Mouse (Mus musculus): ENCODE data around the gene Slc41a1.

DNA sequence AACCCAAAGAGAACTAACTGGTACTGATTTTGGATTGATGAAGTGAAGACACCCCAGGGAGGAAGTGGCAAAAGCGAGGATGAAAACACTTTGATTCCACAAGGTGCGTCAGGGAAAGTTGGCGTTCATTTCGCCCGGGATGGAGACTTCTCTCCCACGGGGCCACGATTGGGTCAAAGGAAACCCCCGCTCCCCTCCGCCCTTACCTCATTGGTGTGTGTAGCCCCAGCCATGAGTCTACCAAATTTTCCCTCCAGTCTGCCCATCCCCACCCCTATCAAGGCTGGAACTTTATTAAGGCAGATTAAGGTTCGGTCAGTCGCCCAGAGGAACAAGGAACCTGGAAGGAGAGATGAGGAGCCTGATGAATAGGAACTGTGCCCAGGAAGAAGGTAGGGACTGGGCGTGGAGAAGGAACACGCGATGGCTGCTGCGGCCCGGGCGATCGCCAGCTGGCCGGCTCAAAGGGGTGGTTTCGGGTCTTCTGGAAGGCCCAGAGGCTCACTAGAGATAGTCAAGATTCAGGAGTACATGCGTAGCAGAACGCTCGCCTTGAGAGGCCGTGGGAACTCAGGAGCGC is at the start of gene Slc41a1:
- TF ChIP-seq POLR2A (IDR thresholded peaks at IDR 0.05; ENCODE audit: extremely low read depth, insufficient read depth, low read length) (no peak), CTCF (IDR thresholded peaks at IDR 0.05; ENCODE audit: low read depth, low read length) (no peak)

All from liver, adult 2 months (tissue).